Mouse (Mus musculus): ENCODE results near the gene Cep128. TPM values are rescaled to one million over a fixed set of nuclear protein-coding genes. Genes with fewer than 3 reads are reported as not detected.

Gene Cep128
- polyA plus RNA-seq, 1 experiment from 2014 or later: 10.2 TPM

Small RNA genes lying within 50 kb of the gene (microRNA-seq; reads per million reads assigned to microRNA genes)
- not detected for gene Gm44370

Other genes with a start within 250 kb of the Cep128 start
- 0.13 and 0.18 TPM in 2 replicates for gene Tshr, start 154 bp upstream of the Cep128 start, polyA plus RNA-seq (2016; fragmentation: Nextera tagmentation; extraction: Ambion mirVana)
- 54.9 and 62.2 TPM in 2 replicates for gene Gtf2a1, start 206.1 kb upstream of the Cep128 start, polyA plus RNA-seq (2016; fragmentation: Nextera tagmentation; extraction: Ambion mirVana)